Mouse (Mus musculus) heart, embryonic 13.5 days (tissue): ENCODE data around the gene Ogdhl. TPM values are rescaled to one million over a fixed set of nuclear protein-coding genes. Genes with fewer than 3 reads are reported as not detected.
A peak's percentile ranks its signal among the peaks of the same experiment; 100 is the strongest.

Experiments
- ATAC-seq: fragments of 200-750 bp; cut with Nextera tagmentation; 2 replicates; pipeline ENCODE4 v1.8.0; 2017; ENCODE audit warnings: moderate TSS enrichment; ENCODE audit not compliant: insufficient number of reproducible peaks, low FRiP score, low TSS enrichment; ENCODE audit errors: extremely low read depth
- H3K27ac ChIP-seq: fragments of 300-500 bp; sonication (generic); replicated peaks from 2 replicates; pipeline ENCODE4 v1.5.1; 2015; ENCODE audit warnings: moderate library complexity, mild to moderate bottlenecking, inconsistent platforms
- H3K27me3 ChIP-seq: fragments of 300-500 bp; sonication (generic); replicated peaks from 2 replicates; pipeline ENCODE4 v1.6.1; 2015; ENCODE audit warnings: mild to moderate bottlenecking, inconsistent platforms
- H3K36me3 ChIP-seq: fragments of 300-500 bp; sonication (generic); 2 replicates; pipeline ENCODE4 v1.6.1; 2015; ENCODE audit warnings: mild to moderate bottlenecking, inconsistent platforms
- H3K4me1 ChIP-seq: fragments of 300-500 bp; sonication (generic); 2 replicates; pipeline ENCODE4 v1.6.1; 2015; ENCODE audit warnings: inconsistent platforms
- H3K4me2 ChIP-seq: fragments of 300-500 bp; sonication (generic); 2 replicates; pipeline ENCODE4 v1.6.1; 2015; ENCODE audit warnings: inconsistent platforms, mild to moderate bottlenecking, moderate library complexity
- H3K4me3 ChIP-seq: fragments of 300-500 bp; sonication (generic); 2 replicates; pipeline ENCODE4 v1.5.1; 2015; ENCODE audit warnings: moderate library complexity, mild to moderate bottlenecking, inconsistent platforms
- H3K9ac ChIP-seq: fragments of 300-500 bp; sonication (generic); 2 replicates; pipeline ENCODE4 v1.6.1; 2015; ENCODE audit warnings: inconsistent platforms, mild to moderate bottlenecking, moderate library complexity
- H3K9me3 ChIP-seq: fragments of 300-500 bp; sonication (generic); 2 replicates; pipeline ENCODE4 v1.6.1; 2016; ENCODE audit warnings: inconsistent platforms
- WGBS: fragments of 180-500 bp; shearing (Covaris S2); methylation state at CpG from one replicate; pipeline ENCODE4 v1.1.7; 2015; ENCODE audit warnings: mixed read lengths; 5-methylcytosine and 5-hydroxymethylcytosine counted together
- polyA plus RNA-seq: library from polyadenylated mRNA; unstranded; fragments of >200 nt; fragmentation: Nextera tagmentation; extraction: Ambion mirVana; gene quantifications from 2 replicates; pipeline ENCODE4 v1.2.1, GENCODE M21; 2015

Ogdhl gene
- polyA plus RNA-seq, 1 experiment from 2014 or later: 14.6 TPM

GRCm38 (mm10) chr14:32381066-32381465 is 59.2 kb downstream of the Ogdhl start:
- Histone ChIP-seq H3K4me3 (peak overlapping the region; percentile 8; the same call in 1 of the 2 replicates), H3K36me3 (no peaks in the 10 kb centered on the region)

GRCm38 (mm10) chr14:32381619-32382018 is 59.8 kb downstream of the Ogdhl start:
- Histone ChIP-seq H3K27me3 (peaks cover 70% of the 10 kb centered on the region), H3K36me3 (no peaks in the 10 kb centered on the region), H3K4me3 (peak overlapping the region; percentile 8; the same call in 1 of the 2 replicates), H3K27ac (no peak overlapping the region), H3K4me1 (peaks cover 25% of the 10 kb centered on the region), H3K4me2 (peak overlapping the region; percentile 47), H3K9me3 (no peaks in the 10 kb centered on the region), H3K9ac (no peak overlapping the region)
- WGBS: 36% methylated on average over 15 of the region's 15 CpGs
- no peak for ATAC-seq

More at GRCm38 (mm10) chr14:32381066-32381465, 59.2 kb downstream of the Ogdhl start:
- H3K27me3 ChIP-seq: peaks cover 69% of the 10 kb centered on the region
- 22% methylated on average over 7 of the region's 7 CpGs for WGBS
- no peak overlapping the region for H3K27ac ChIP-seq
- peaks cover 25% of the 10 kb centered on the region for H3K4me1 ChIP-seq
- H3K9me3 ChIP-seq: no peaks in the 10 kb centered on the region
- H3K9ac ChIP-seq: no peak overlapping the region
- peak overlapping the region; percentile 47 for H3K4me2 ChIP-seq
- no peak for ATAC-seq

- WGBS: 5% methylated on average over 13 of the region's 13 CpGs
- peak; percentile 61 for ATAC-seq
- Histone ChIP-seq H3K4me1 (no peaks in the 10 kb centered on the region), H3K4me2 (peak within 1 kb of the TSS; percentile 5; the same call in 1 of the 2 replicates), H3K27me3 (peaks cover 44% of the 10 kb centered on the region), H3K9ac (no peak within 1 kb of the TSS), H3K27ac (no peak within 1 kb of the TSS), H3K4me3 (no peak within 1 kb of the TSS), H3K36me3 (no peaks in the 10 kb centered on the region), H3K9me3 (no peaks in the 10 kb centered on the region)
These were observed 66.4 kb downstream of the Ogdhl start, which contains the start of gene 1700024G13Rik for GRCm38 (mm10) chr14:32388196-32388595. Gene 1700024G13Rik, minus strand, starts transcription at chr14:32388391.

Other genes with a start within 250 kb of the Ogdhl start
- gene Oxnad1, start 236.6 kb upstream of the Ogdhl start, polyA plus RNA-seq: 31.9 and 38.8 TPM in 2 replicates
- 76.6 and 96.8 TPM in 2 replicates for gene Dph3, start 236.3 kb upstream of the Ogdhl start, polyA plus RNA-seq
- not detected in 2 replicates for gene Msmb, start 180.0 kb upstream of the Ogdhl start, polyA plus RNA-seq
- 117 and 141 TPM in 2 replicates for gene Ncoa4, start 162.2 kb upstream of the Ogdhl start, polyA plus RNA-seq
- 289 and 312 TPM in 2 replicates for gene Timm23, start 120.1 kb upstream of the Ogdhl start, polyA plus RNA-seq
- gene Parg, start 120.1 kb upstream of the Ogdhl start, polyA plus RNA-seq: 22.3 and 22.8 TPM in 2 replicates
- gene 1700024G13Rik, start 66.4 kb downstream of the Ogdhl start, polyA plus RNA-seq: not detected in 2 replicates
- gene Slc18a3, start 142.8 kb downstream of the Ogdhl start, polyA plus RNA-seq: 0.19 and 0.51 TPM in 2 replicates
- 0.05 TPM in 1 of 2 replicates, not detected in the other for gene Chat, start 144.0 kb downstream of the Ogdhl start, polyA plus RNA-seq
- gene Ercc6, start 191.5 kb downstream of the Ogdhl start, polyA plus RNA-seq: 10.6 and 11.9 TPM in 2 replicates